Mouse (Mus musculus): ENCODE results near the gene Ckb. TPM values are rescaled to one million over a fixed set of nuclear protein-coding genes. Genes with fewer than 3 reads are reported as not detected.
A peak's percentile ranks its signal among the peaks of the same experiment; 100 is the strongest.

Ckb gene
- total and polyA plus RNA-seq, 3 experiments: 0.54 to 3.7 TPM; not detected in 1

DNA sequence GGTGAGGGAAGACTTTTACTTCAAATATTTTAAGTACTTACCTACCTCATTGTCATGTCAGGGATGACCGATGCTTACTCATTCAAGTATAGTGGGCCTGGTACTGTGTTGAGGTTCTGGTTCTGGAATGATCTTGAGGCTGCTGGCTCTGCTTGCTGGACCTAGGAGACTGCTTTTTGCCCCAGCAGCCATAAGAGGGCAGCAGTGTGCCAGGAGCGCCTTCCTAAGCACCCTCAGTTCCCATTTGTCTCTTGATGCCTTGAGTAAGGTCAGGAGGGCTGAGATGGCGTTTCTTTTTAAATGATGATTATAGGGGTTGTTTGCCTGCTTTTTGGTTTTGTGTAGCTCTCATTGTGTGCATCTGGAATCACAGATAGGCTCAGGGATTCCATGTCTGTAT is 18.7 kb downstream of the Ckb start:
- Histone ChIP-seq H3K9me3 (replicated peaks; ENCODE audit: low read length) (no peaks in the 10 kb centered on the region), H3K4me2 (ENCODE audit: insufficient read depth, low read depth, poor library complexity, severe bottlenecking) (no peak overlapping the region), H3K4me3 (replicated peaks in 1 of 3; ENCODE audit: low read depth in 2 of 3, low read length in 2 of 3, poor library complexity in 1 of 3) (no peak overlapping the region), H3K27me3 (replicated peaks) (no peaks in the 10 kb centered on the region), H3K27ac (ENCODE audit: insufficient read depth, low read depth) (no peak overlapping the region), H3K79me2 (replicated peaks; ENCODE audit: control insufficient read depth, extremely low read depth, insufficient read depth, poor library complexity, severe bottlenecking) (no peaks in the 10 kb centered on the region), H3K9ac (ENCODE audit: insufficient read depth, low read depth) (no peak overlapping the region), H3K36me3 (replicated peaks in 1 of 2; ENCODE audit: control insufficient read depth in 1 of 2, insufficient read depth in 1 of 2, low read length in 1 of 2) (peaks cover 63 to 89% of the 10 kb centered on the region in 2 experiments), H3K4me1 (ENCODE audit: control insufficient read depth in 1 of 2, insufficient read depth in 2 of 2) (no peaks in the 10 kb centered on the region)
- DNase-seq (ENCODE audit: extremely low read depth): peak; percentile 66
- in situ Hi-C loops (cut with MboI; ENCODE audit: low pct_ligation_motif_present, low pct_unique_long_range_greater_than_20kb, low sequenced_read_pairs) (loop anchor here (10.0 kb wide), 2 partner anchors 61 to 301 kb away; partner anchors contain the start of genes Apopt1 and Bag5), dilution Hi-C loops (cut with MboI; ENCODE audit: extremely low pct_ligation_motif_present, extremely low pct_unique_long_range_greater_than_20kb, low sequenced_read_pairs) (no loop called here)
- no peak for TF ChIP-seq GABPA (IDR thresholded peaks at IDR 0.05; ENCODE audit: insufficient replicate concordance, low read depth, low read length)
- peak; percentile 73 to 82 for TF ChIP-seq CTCF (conservative IDR thresholded peaks at IDR 0.05 in 1 of 2, IDR thresholded peaks at IDR 0.05 in 1 of 2; ENCODE audit: low read depth in 2 of 2, low read length in 2 of 2)
- no peak for TF ChIP-seq JUND (conservative IDR thresholded peaks at IDR 0.05; ENCODE audit: low read depth, low read length)
- TF ChIP-seq SMC3 (IDR thresholded peaks at IDR 0.05; ENCODE audit: low read depth, low read length): peak; percentile 76
- peak; percentile 70 for TF ChIP-seq RAD21 (IDR thresholded peaks at IDR 0.05; ENCODE audit: low read depth, low read length)

DNA sequence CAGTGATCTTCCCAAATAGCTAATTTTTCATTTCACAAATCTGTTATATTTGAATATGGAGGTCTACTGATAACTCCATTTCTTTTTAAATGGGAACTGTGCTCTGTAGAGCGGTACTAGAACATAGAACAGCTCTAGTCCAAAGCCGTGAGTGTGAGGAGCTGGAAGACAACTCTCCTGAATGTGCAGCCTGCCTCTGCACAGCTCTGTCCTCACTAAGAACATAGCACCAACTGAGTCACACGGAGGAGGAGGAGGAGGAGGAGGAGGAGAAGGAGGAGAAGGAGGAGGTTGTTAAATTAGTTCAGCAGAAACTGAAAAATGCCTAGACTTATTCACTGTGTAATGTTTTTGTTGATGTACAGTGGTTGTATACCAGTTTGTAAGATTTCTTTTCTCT is 19.2 kb downstream of the Ckb start:
- Histone ChIP-seq H3K4me3 (replicated peaks in 1 of 3; ENCODE audit: low read depth in 2 of 3, low read length in 2 of 3, poor library complexity in 1 of 3) (no peak overlapping the region), H3K4me1 (ENCODE audit: control insufficient read depth in 1 of 2, insufficient read depth in 2 of 2) (no peaks in the 10 kb centered on the region), H3K27ac (ENCODE audit: insufficient read depth, low read depth) (no peak overlapping the region), H3K9me3 (replicated peaks; ENCODE audit: low read length) (no peaks in the 10 kb centered on the region), H3K4me2 (ENCODE audit: insufficient read depth, low read depth, poor library complexity, severe bottlenecking) (no peak overlapping the region), H3K27me3 (replicated peaks) (no peaks in the 10 kb centered on the region), H3K79me2 (replicated peaks; ENCODE audit: control insufficient read depth, extremely low read depth, insufficient read depth, poor library complexity, severe bottlenecking) (no peaks in the 10 kb centered on the region), H3K9ac (ENCODE audit: insufficient read depth, low read depth) (no peak overlapping the region), H3K36me3 (replicated peaks in 1 of 2; ENCODE audit: control insufficient read depth in 1 of 2, insufficient read depth in 1 of 2, low read length in 1 of 2) (peaks cover 67 to 93% of the 10 kb centered on the region in 2 experiments)
- TF ChIP-seq ZMIZ1 (IDR thresholded peaks at IDR 0.05; ENCODE audit: low read depth, low read length) (no peak), RCOR1 (conservative IDR thresholded peaks at IDR 0.05; ENCODE audit: low read depth, low read length) (no peak), BHLHE40 (IDR thresholded peaks at IDR 0.05; ENCODE audit: low read depth, low read length) (no peak), MAZ (IDR thresholded peaks at IDR 0.05; ENCODE audit: low read depth, low read length) (no peak), RAD21 (IDR thresholded peaks at IDR 0.05; ENCODE audit: low read depth, low read length) (no peak), IRF4 (IDR thresholded peaks at IDR 0.05; ENCODE audit: low read depth, low read length) (no peak), USF2 (conservative IDR thresholded peaks at IDR 0.05; ENCODE audit: low read depth, low read length) (no peak), SMC3 (IDR thresholded peaks at IDR 0.05; ENCODE audit: low read depth, low read length) (no peak), TCF12 (IDR thresholded peaks at IDR 0.05; ENCODE audit: low read depth, low read length) (no peak), CHD1 (IDR thresholded peaks at IDR 0.05; ENCODE audit: low read depth, low read length) (no peak), UBTF (IDR thresholded peaks at IDR 0.05; ENCODE audit: low read depth, low read length) (no peak), KAT2A (IDR thresholded peaks at IDR 0.05; ENCODE audit: insufficient replicate concordance, low read length) (no peak), ETS1 (conservative IDR thresholded peaks at IDR 0.05; ENCODE audit: low read depth, low read length) (no peak), JUND (conservative IDR thresholded peaks at IDR 0.05; ENCODE audit: low read depth, low read length) (no peak), SIN3A (IDR thresholded peaks at IDR 0.05; ENCODE audit: low read length) (no peak)
- no peak for DNase-seq (ENCODE audit: extremely low read depth)
- in situ Hi-C loops (cut with MboI; ENCODE audit: low pct_ligation_motif_present, low pct_unique_long_range_greater_than_20kb, low sequenced_read_pairs) (loop anchor here (10.0 kb wide), 2 partner anchors 62 to 302 kb away; partner anchors contain the start of genes Apopt1 and Bag5), dilution Hi-C loops (cut with MboI; ENCODE audit: extremely low pct_ligation_motif_present, extremely low pct_unique_long_range_greater_than_20kb, low sequenced_read_pairs) (no loop called here)

All from CH12.LX (cell line).